Mouse (Mus musculus) CH12.LX (cell line): ENCODE measurements around the gene Fam57a. TPM values are rescaled to one million over a fixed set of nuclear protein-coding genes. Genes with fewer than 3 reads are reported as not detected.

ENCODE experiments used
- DNase-seq: peaks from one replicate; pipeline ENCODE4 v3.0.0-alpha.2; 2013; ENCODE audit errors: extremely low read depth
- H3K27ac ChIP-seq: 2 replicates; pipeline ENCODE4 v1.5.1; 2012; ENCODE audit warnings: low read depth, mild to moderate bottlenecking, control low read depth, moderate library complexity; ENCODE audit not compliant: insufficient read depth
- H3K27me3 ChIP-seq: replicated peaks from 2 replicates; pipeline ENCODE3; 2012; ENCODE audit warnings: inconsistent platforms
- H3K36me3 ChIP-seq, 2 experiments: replicated peaks in 1 of 2; 2 replicates each; pipeline versions ENCODE3 to v1.6.1; 2012; ENCODE audit warnings: inconsistent platforms in 1 of 2, low read length in 1 of 2, mild to moderate bottlenecking in 1 of 2, mixed read lengths in 1 of 2, moderate library complexity in 1 of 2; ENCODE audit not compliant: control insufficient read depth in 1 of 2, insufficient read depth in 1 of 2
- H3K4me1 ChIP-seq, 2 experiments: 2 replicates each; pipeline ENCODE4 v1.6.1; 2012; ENCODE audit warnings: inconsistent platforms in 1 of 2, moderate library complexity in 1 of 2; ENCODE audit not compliant: insufficient read depth in 2 of 2, control insufficient read depth in 1 of 2
- H3K4me2 ChIP-seq: 2 replicates; pipeline ENCODE4 v1.6.1; 2012; ENCODE audit warnings: low read depth, mild to moderate bottlenecking, control low read depth; ENCODE audit not compliant: poor library complexity, insufficient read depth, severe bottlenecking
- H3K4me3 ChIP-seq, 3 experiments: fragments of 150-350 bp in 1 of 3; sonication (generic) in 1 of 3; replicated peaks in 1 of 3; 2 replicates each; pipeline versions ENCODE3 to v1.5.1; 2011 to 2012; ENCODE audit warnings: low read depth in 2 of 3, low read length in 2 of 3, mild to moderate bottlenecking in 2 of 3, moderate library complexity in 2 of 3, control low read depth in 1 of 3, improper control_type of control experiment in 1 of 3, inconsistent platforms in 1 of 3, mixed read lengths in 1 of 3; ENCODE audit not compliant: poor library complexity in 1 of 3
- H3K79me2 ChIP-seq: replicated peaks from 2 replicates; pipeline ENCODE4 v1.6.1; 2012; ENCODE audit warnings: mild to moderate bottlenecking, moderate library complexity; ENCODE audit not compliant: control insufficient read depth, poor library complexity, insufficient read depth, severe bottlenecking; ENCODE audit errors: extremely low read depth
- H3K9ac ChIP-seq: 2 replicates; pipeline ENCODE4 v1.6.1; 2012; ENCODE audit warnings: low read depth, mild to moderate bottlenecking, control low read depth, moderate library complexity; ENCODE audit not compliant: insufficient read depth
- H3K9me3 ChIP-seq: replicated peaks from 2 replicates; pipeline ENCODE3; 2012; ENCODE audit warnings: low read length, inconsistent platforms, mixed read lengths
- CHD1 ChIP-seq: IDR thresholded peaks from 2 replicates; pipeline ENCODE4 v1.6.1; 2012; ENCODE audit warnings: low read depth, low read length, improper control_type of control experiment, inconsistent platforms
- CHD2 ChIP-seq: IDR thresholded peaks from 2 replicates; pipeline ENCODE4 v1.6.1; 2011; ENCODE audit warnings: low read length, improper control_type of control experiment
- CTCF ChIP-seq, 2 experiments: IDR thresholded peaks in 1 of 2; conservative IDR thresholded peaks in 1 of 2; 2 replicates each; pipeline ENCODE4 v1.5.1; 2011 to 2012; ENCODE audit warnings: low read depth in 2 of 2, low read length in 2 of 2, improper control_type of control experiment in 1 of 2, inconsistent platforms in 1 of 2, mild to moderate bottlenecking in 1 of 2, moderate library complexity in 1 of 2
- E2F4 ChIP-seq: IDR thresholded peaks from 2 replicates; pipeline ENCODE4 v1.6.1; 2011; ENCODE audit warnings: low read depth, low read length, improper control_type of control experiment; ENCODE audit not compliant: insufficient replicate concordance
- ELF1 ChIP-seq: IDR thresholded peaks from 2 replicates; pipeline ENCODE4 v1.6.1; 2014; ENCODE audit warnings: low read depth, mild to moderate bottlenecking, inconsistent platforms, low read length, improper control_type of control experiment
- HCFC1 ChIP-seq: IDR thresholded peaks from 2 replicates; pipeline ENCODE4 v1.6.1; 2012; ENCODE audit warnings: low read depth, mild to moderate bottlenecking, inconsistent platforms, low read length, improper control_type of control experiment
- JUND ChIP-seq: conservative IDR thresholded peaks from 2 replicates; pipeline ENCODE4 v1.6.1; 2011; ENCODE audit warnings: low read depth, low read length, improper control_type of control experiment
- KAT2A ChIP-seq: IDR thresholded peaks from 2 replicates; pipeline ENCODE4 v1.6.1; 2012; ENCODE audit warnings: low read length, improper control_type of control experiment, inconsistent platforms; ENCODE audit not compliant: insufficient replicate concordance
- MAX ChIP-seq: IDR thresholded peaks from 2 replicates; pipeline ENCODE4 v1.6.1; 2011; ENCODE audit warnings: low read length, improper control_type of control experiment
- MEF2A ChIP-seq: IDR thresholded peaks from 2 replicates; pipeline ENCODE4 v1.6.1; 2014; ENCODE audit warnings: low read depth, mild to moderate bottlenecking, inconsistent platforms, low read length, improper control_type of control experiment, borderline replicate concordance
- MYC ChIP-seq: IDR thresholded peaks from 2 replicates; pipeline ENCODE4 v1.6.1; 2011; ENCODE audit warnings: low read depth, mild to moderate bottlenecking, improper control_type of control experiment, low read length
- PAX5 ChIP-seq: IDR thresholded peaks from 2 replicates; pipeline ENCODE4 v1.6.1; 2012; ENCODE audit warnings: low read length, inconsistent platforms, mixed read lengths
- POLR2AphosphoS2 ChIP-seq: IDR thresholded peaks from 2 replicates; pipeline ENCODE4 v1.6.1; 2011; ENCODE audit warnings: low read depth, low read length, improper control_type of control experiment
- SIN3A ChIP-seq: IDR thresholded peaks from 2 replicates; pipeline ENCODE4 v1.6.1; 2012; ENCODE audit warnings: low read length, improper control_type of control experiment, inconsistent platforms
- USF2 ChIP-seq: conservative IDR thresholded peaks from 2 replicates; pipeline ENCODE4 v1.6.1; 2011; ENCODE audit warnings: low read depth, low read length, improper control_type of control experiment
- ZC3H11A ChIP-seq: IDR thresholded peaks from 2 replicates; pipeline ENCODE4 v1.6.1; 2012; ENCODE audit warnings: low read depth, mild to moderate bottlenecking, inconsistent platforms, low read length, improper control_type of control experiment
- ZKSCAN1 ChIP-seq: IDR thresholded peaks from 2 replicates; pipeline ENCODE4 v1.6.1; 2012; ENCODE audit warnings: low read depth, inconsistent platforms, low read length, improper control_type of control experiment, borderline replicate concordance
- dilution Hi-C: fragments of 300-500 bp; cut with MboI; formaldehyde crosslinking; loops from 2 replicates; pipeline ENCODE4 v1.14.3; 2020; ENCODE audit warnings: low sequenced_read_pairs; ENCODE audit not compliant: extremely low pct_unique_long_range_greater_than_20kb, extremely low pct_ligation_motif_present
- in situ Hi-C: fragments of 300-500 bp; cut with MboI; formaldehyde crosslinking; loops from 3 replicates; pipeline ENCODE4 v1.14.3; 2019; ENCODE audit warnings: low sequenced_read_pairs, low pct_ligation_motif_present, low pct_unique_long_range_greater_than_20kb, mixed read lengths
- polyA plus RNA-seq: library from polyadenylated mRNA; unstranded; fragments of >175 nt; gene quantifications from 2 replicates; pipeline ENCODE4 v1.2.1, GENCODE M21; 2012; ENCODE audit warnings: low read depth; ENCODE audit not compliant: insufficient read length
- total RNA-seq, 2 experiments: library from RNA; depleted of rRNA; stranded (reverse); fragments of 300-350 nt in 1 of 2; fragments of >200 nt in 1 of 2; gene quantifications; 2 replicates each; pipeline ENCODE4 v1.2.3; 2012 to 2014

Gene Fam57a
- total and polyA plus RNA-seq, 3 experiments = 3.9 to 10.2 (median 7.0) TPM

GRCm38 (mm10) chr11:76130859-76131258 is 48.6 kb upstream of the Fam57a start:
- peaks cover under 1 to 17% of the 10 kb centered on the region in 2 experiments; a peak in 3 of 4 replicates for H3K4me1 ChIP-seq
- in situ Hi-C loops (no loop called here), dilution Hi-C loops (no loop called here)
- no peak for DNase-seq
- peaks cover 37 to 74% of the 10 kb centered on the region in 2 experiments for H3K36me3 ChIP-seq
- H3K4me2 ChIP-seq = no peak overlapping the region
- H3K27me3 ChIP-seq = no peaks in the 10 kb centered on the region
- no peaks in the 10 kb centered on the region for H3K9me3 ChIP-seq
- no peak overlapping the region for H3K27ac ChIP-seq
- no peaks in the 10 kb centered on the region for H3K79me2 ChIP-seq
- no peak overlapping the region for H3K9ac ChIP-seq
- no peak overlapping the region for H3K4me3 ChIP-seq
- TF ChIP-seq SIN3A = no peak
- TF ChIP-seq CHD1 = no peak
- no peak for TF ChIP-seq JUND
- no peak for TF ChIP-seq ZC3H11A
- TF ChIP-seq USF2 = no peak

- Histone ChIP-seq H3K79me2 (no peaks in the 10 kb centered on the region), H3K9me3 (no peaks in the 10 kb centered on the region), H3K27me3 (no peaks in the 10 kb centered on the region), H3K4me2 (no peak overlapping the region), H3K4me1 (peaks cover 3 to 21% of the 10 kb centered on the region in 2 experiments; a peak in 3 of 4 replicates)
- dilution Hi-C loops = no loop called here
- DNase-seq = peak; percentile 30
- TF ChIP-seq KAT2A (no peak), ELF1 (no peak), CHD1 (no peak), POLR2AphosphoS2 (no peak), PAX5 (no peak), CTCF (conservative IDR thresholded peaks at IDR 0.05 in 1 of 2, IDR thresholded peaks at IDR 0.05 in 1 of 2; ENCODE audit: low read depth in 2 of 2, low read length in 2 of 2) (no peak), MYC (no peak), ZKSCAN1 (no peak)
- TF ChIP-seq, all 38 proteins: peak for 0
- Histone ChIP-seq H3K4me3 (no peak overlapping the region), H3K36me3 (peaks cover 47 to 67% of the 10 kb centered on the region in 2 experiments), H3K9ac (no peak overlapping the region), H3K27ac (peak overlapping the region; percentile 22; the same call in 1 of the 2 replicates)
- in situ Hi-C loops = no loop called here
Observed at GRCm38 (mm10) chr11:76135641-76136437, 43.6 kb upstream of the Fam57a start.

- DNase-seq = no peak
- H3K4me2 ChIP-seq = no peak overlapping the region
- H3K79me2 ChIP-seq = no peaks in the 10 kb centered on the region
- no peaks in the 10 kb centered on the region for H3K9me3 ChIP-seq
- H3K36me3 ChIP-seq = peaks cover 47 to 62% of the 10 kb centered on the region in 2 experiments
- in situ Hi-C loops = no loop called here
- H3K9ac ChIP-seq = no peak overlapping the region
- H3K4me3 ChIP-seq = no peak overlapping the region
- H3K27ac ChIP-seq = no peak overlapping the region
- no peaks in the 10 kb centered on the region for H3K27me3 ChIP-seq
- peaks cover 3 to 12% of the 10 kb centered on the region in 2 experiments; a peak in 2 of 4 replicates for H3K4me1 ChIP-seq
- dilution Hi-C loops = no loop called here
- TF ChIP-seq E2F4 (no peak), MAX (no peak), ZC3H11A (no peak), MEF2A (no peak), CHD2 (no peak), CHD1 (no peak), MYC (no peak), HCFC1 (no peak)
Observed at GRCm38 (mm10) chr11:76137996-76138395, 41.5 kb upstream of the Fam57a start.
